Mouse (Mus musculus): ENCODE results near the gene Zfp710. TPM values are rescaled to one million over a fixed set of nuclear protein-coding genes. Genes with fewer than 3 reads are reported as not detected.
A peak's percentile ranks its signal among the peaks of the same experiment; 100 is the strongest.
"Not testable (repeated sequence)": the region's sequence is repeated elsewhere in the genome, so short reads cannot be mapped to it uniquely, and the experiment has no call there.

Gene Zfp710
- polyA plus RNA-seq (2016; fragmentation: Nextera tagmentation; extraction: Ambion mirVana), result 18.5 and 19.4 TPM in 2 replicates

DNA sequence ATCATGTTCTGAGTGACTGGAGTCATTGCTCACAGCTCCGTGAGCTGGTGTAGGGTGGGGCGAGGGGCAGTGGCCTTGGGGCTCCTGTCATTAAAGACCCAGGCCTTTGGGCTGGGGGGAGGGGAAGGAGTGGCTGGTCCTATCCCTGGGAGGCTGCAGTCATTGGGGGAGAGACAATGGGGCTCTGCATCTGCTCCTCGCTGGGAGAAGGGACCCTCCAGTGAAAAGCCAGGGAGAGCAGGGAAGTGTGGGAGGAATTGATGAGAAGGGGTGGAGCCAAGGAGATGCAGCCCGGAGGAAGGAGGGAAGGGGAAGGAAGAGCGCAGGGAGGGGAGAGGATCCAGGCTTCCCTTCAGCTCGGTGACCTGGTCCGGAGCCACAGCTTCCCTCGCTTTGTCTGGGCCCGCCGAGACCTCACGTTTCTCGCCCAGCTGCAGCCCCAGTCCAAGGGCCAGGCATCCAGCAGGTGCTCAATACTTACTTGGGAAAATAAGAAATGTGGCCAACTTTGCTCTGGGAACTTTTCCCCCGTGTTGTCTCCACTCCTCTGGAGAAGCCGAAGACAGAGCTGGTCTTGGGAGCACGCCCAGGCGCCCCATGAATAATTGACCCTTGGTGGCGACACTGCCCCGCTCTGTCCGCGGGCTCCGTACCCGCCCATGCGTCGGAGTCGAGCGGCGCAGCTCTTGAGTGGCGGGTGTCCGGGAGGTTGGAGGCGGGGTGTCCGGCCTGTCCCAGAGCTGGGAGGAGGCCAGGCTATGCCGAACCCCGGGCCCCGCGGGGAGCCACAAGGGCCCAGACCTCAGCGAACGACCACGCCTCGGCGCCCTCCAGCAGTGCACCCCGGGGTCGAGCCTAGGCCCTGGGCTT, at the start of gene Zfp710:
Gene Zfp710, plus strand, starts transcription at position 294 of the 870 bp plus-strand sequence.
- under 1% methylated on average over 42 of the region's 42 CpGs for WGBS
- ATAC-seq (ENCODE audit: insufficient number of reproducible peaks, insufficient read depth, low FRiP score, low TSS enrichment, low read depth), result peak; percentile 54
- H3K27me3 ChIP-seq, result no peaks in the 10 kb centered on the region
- H3K4me1 ChIP-seq (replicated peaks), result peaks cover 29% of the 10 kb centered on the region
- H3K36me3 ChIP-seq, result no peaks in the 10 kb centered on the region
- peak within 1 kb of the TSS; percentile 93 for H3K27ac ChIP-seq
- H3K4me2 ChIP-seq, result peak within 1 kb of the TSS; percentile 92
- peak within 1 kb of the TSS; percentile 83 for H3K4me3 ChIP-seq (replicated peaks)
- H3K9me3 ChIP-seq, result no peaks in the 10 kb centered on the region
- H3K9ac ChIP-seq (replicated peaks), result peak within 1 kb of the TSS; percentile 92

GRCm38 (mm10) chr7:79975316-79975715, 49.3 kb upstream of the Zfp710 start:
- Histone ChIP-seq H3K4me3 (replicated peaks) (no peak overlapping the region), H3K27ac (no peak overlapping the region), H3K4me2 (no peak overlapping the region), H3K27me3 (no peaks in the 10 kb centered on the region), H3K9ac (replicated peaks) (no peak overlapping the region), H3K36me3 (no peaks in the 10 kb centered on the region), H3K9me3 (no peaks in the 10 kb centered on the region), H3K4me1 (replicated peaks) (no peaks in the 10 kb centered on the region)
- 88% methylated on average over 2 of the region's 2 CpGs for WGBS
- no peak for ATAC-seq (ENCODE audit: insufficient number of reproducible peaks, insufficient read depth, low FRiP score, low TSS enrichment, low read depth)

DNA sequence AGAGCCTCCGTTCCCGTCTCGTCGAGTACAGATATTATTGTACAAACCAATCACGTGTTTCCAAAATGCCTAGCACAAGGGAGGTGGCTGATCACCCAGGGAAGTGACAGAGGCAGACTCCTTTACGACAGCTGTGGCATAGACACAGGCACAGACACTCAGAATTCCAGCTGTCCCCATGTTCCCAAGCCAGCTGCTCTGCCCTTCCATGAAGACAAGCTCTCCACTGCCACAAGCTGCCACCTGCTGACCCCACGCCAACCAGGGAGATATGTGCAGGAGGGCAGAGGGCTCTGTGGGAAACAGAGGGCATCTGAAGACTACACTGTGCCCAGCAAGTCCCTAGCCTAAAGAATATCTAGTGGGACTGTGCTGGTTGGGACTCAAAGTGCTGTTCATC, 37.9 kb upstream of the Zfp710 start:
- 82% methylated on average over 7 of the region's 7 CpGs for WGBS
- H3K4me3 ChIP-seq (replicated peaks), result no peak overlapping the region
- no peak for ATAC-seq (ENCODE audit: insufficient number of reproducible peaks, insufficient read depth, low FRiP score, low TSS enrichment, low read depth)

GRCm38 (mm10) chr7:79987745-79988144, 36.9 kb upstream of the Zfp710 start:
- WGBS, result 50% methylated on average over 3 of the region's 3 CpGs
- no peak overlapping the region for H3K4me2 ChIP-seq
- no peak overlapping the region for H3K27ac ChIP-seq

More for the DNA sequence above, 37.9 kb upstream of the Zfp710 start:
- no peaks in the 10 kb centered on the region for H3K9me3 ChIP-seq
- no peak overlapping the region for H3K9ac ChIP-seq (replicated peaks)
- no peak overlapping the region for H3K4me2 ChIP-seq
- H3K27me3 ChIP-seq, result no peaks in the 10 kb centered on the region
- no peaks in the 10 kb centered on the region for H3K36me3 ChIP-seq
- H3K4me1 ChIP-seq (replicated peaks), result no peaks in the 10 kb centered on the region
- no peak overlapping the region for H3K27ac ChIP-seq

GRCm38 (mm10) chr7:79988466-79988865, 36.1 kb upstream of the Zfp710 start:
- not testable (repeated sequence) for H3K9me3 ChIP-seq; H3K4me3 ChIP-seq (replicated peaks); H3K27ac ChIP-seq; ATAC-seq (ENCODE audit: insufficient number of reproducible peaks, insufficient read depth, low FRiP score, low TSS enrichment, low read depth); H3K9ac ChIP-seq (replicated peaks); H3K4me1 ChIP-seq (replicated peaks); H3K4me2 ChIP-seq; H3K27me3 ChIP-seq; H3K36me3 ChIP-seq
- WGBS, result 90% methylated on average over 1 of the region's 1 CpGs

More at GRCm38 (mm10) chr7:79987745-79988144, 36.9 kb upstream of the Zfp710 start:
- ATAC-seq (ENCODE audit: insufficient number of reproducible peaks, insufficient read depth, low FRiP score, low TSS enrichment, low read depth), result no peak
- Histone ChIP-seq H3K4me3 (replicated peaks) (no peak overlapping the region), H3K9ac (replicated peaks) (no peak overlapping the region), H3K36me3 (no peaks in the 10 kb centered on the region), H3K27me3 (no peaks in the 10 kb centered on the region), H3K9me3 (no peaks in the 10 kb centered on the region), H3K4me1 (replicated peaks) (no peaks in the 10 kb centered on the region)

- Histone ChIP-seq H3K4me3 (replicated peaks) (no peak overlapping the region), H3K4me1 (replicated peaks) (no peaks in the 10 kb centered on the region), H3K27me3 (no peaks in the 10 kb centered on the region), H3K4me2 (no peak overlapping the region), H3K9ac (replicated peaks) (no peak overlapping the region), H3K9me3 (no peaks in the 10 kb centered on the region), H3K27ac (no peak overlapping the region), H3K36me3 (no peaks in the 10 kb centered on the region)
- WGBS, result 30% methylated on average over 8 of the region's 8 CpGs
- no peak for ATAC-seq (ENCODE audit: insufficient number of reproducible peaks, insufficient read depth, low FRiP score, low TSS enrichment, low read depth)
Measured at GRCm38 (mm10) chr7:79994476-79994875, 30.1 kb upstream of the Zfp710 start.

DNA sequence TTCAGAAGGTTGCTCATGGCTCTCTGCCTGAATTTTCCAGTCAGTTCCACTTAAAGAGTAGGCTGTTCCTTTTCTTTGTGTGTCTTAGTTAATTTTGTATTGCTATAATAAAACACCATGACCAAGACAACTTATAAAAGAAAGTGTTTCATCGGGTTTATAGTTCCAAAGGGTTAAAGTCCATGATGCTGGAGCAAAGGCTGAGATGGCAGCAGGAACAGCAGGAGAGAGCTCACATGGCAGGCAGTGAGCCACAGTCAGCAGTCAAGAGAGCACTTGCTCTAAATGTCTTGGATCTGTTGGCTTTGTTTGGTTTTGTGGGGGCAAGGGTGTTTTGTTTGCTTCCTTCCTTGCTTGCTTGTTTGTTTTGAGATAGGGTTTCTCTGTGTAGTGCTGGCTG, 26.9 kb upstream of the Zfp710 start:
- no peaks in the 10 kb centered on the region for H3K4me1 ChIP-seq (replicated peaks)
- H3K9ac ChIP-seq (replicated peaks), result no peak overlapping the region
- WGBS, result 97% methylated on average over 1 of the region's 1 CpGs
- no peaks in the 10 kb centered on the region for H3K27me3 ChIP-seq
- no peaks in the 10 kb centered on the region for H3K36me3 ChIP-seq
- H3K4me3 ChIP-seq (replicated peaks), result no peak overlapping the region
- H3K9me3 ChIP-seq, result no peaks in the 10 kb centered on the region
- no peak for ATAC-seq (ENCODE audit: insufficient number of reproducible peaks, insufficient read depth, low FRiP score, low TSS enrichment, low read depth)
- no peak overlapping the region for H3K27ac ChIP-seq
- H3K4me2 ChIP-seq, result no peak overlapping the region

- no peak for ATAC-seq (ENCODE audit: insufficient number of reproducible peaks, insufficient read depth, low FRiP score, low TSS enrichment, low read depth)
- Histone ChIP-seq H3K4me3 (replicated peaks) (no peak overlapping the region), H3K27ac (no peak overlapping the region), H3K36me3 (no peaks in the 10 kb centered on the region), H3K4me1 (replicated peaks) (no peaks in the 10 kb centered on the region; the same call in 1 of the 2 replicates), H3K9me3 (no peaks in the 10 kb centered on the region), H3K9ac (replicated peaks) (no peak overlapping the region), H3K27me3 (no peaks in the 10 kb centered on the region), H3K4me2 (no peak overlapping the region)
- whole genome bisulfite sequencing, result 71% methylated on average over 11 of the region's 11 CpGs
Measured at GRCm38 (mm10) chr7:80002353-80003055, 22.1 kb upstream of the Zfp710 start.

- Histone ChIP-seq H3K4me2 (no peak overlapping the region), H3K4me1 (replicated peaks) (no peaks in the 10 kb centered on the region; the same call in 1 of the 2 replicates), H3K36me3 (no peaks in the 10 kb centered on the region), H3K4me3 (replicated peaks) (no peak overlapping the region), H3K27me3 (no peaks in the 10 kb centered on the region), H3K9me3 (no peaks in the 10 kb centered on the region), H3K27ac (no peak overlapping the region), H3K9ac (replicated peaks) (no peak overlapping the region; the same call in 1 of the 2 replicates)
- no peak for ATAC-seq (ENCODE audit: insufficient number of reproducible peaks, insufficient read depth, low FRiP score, low TSS enrichment, low read depth)
- WGBS, result 48% methylated on average over 19 of the region's 20 CpGs
Measured at GRCm38 (mm10) chr7:80004776-80005554, 19.6 kb upstream of the Zfp710 start.

DNA sequence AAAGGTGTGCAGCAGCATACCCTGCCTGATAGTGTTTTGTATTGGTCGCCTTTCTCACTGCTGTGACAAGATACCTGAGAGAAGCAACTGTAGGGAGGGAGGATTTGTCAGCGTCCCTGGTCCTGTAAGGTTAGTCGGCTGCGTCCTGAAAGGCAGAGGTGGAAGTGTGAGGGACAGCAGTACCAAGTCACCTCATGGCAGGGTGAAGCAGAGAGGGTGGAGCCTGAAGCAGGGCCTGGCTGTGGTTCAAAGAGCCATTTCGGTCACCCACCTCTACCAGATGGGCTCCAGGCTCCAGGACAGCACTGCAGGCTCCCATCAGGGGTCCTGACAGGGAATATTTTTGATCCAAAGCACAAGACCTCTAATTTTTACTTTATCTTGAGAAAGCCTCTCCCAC, 13.9 kb upstream of the Zfp710 start:
- WGBS, result 57% methylated on average over 5 of the region's 5 CpGs
- Histone ChIP-seq H3K9me3 (no peaks in the 10 kb centered on the region), H3K4me1 (replicated peaks) (no peaks in the 10 kb centered on the region), H3K36me3 (no peaks in the 10 kb centered on the region), H3K27me3 (no peaks in the 10 kb centered on the region), H3K4me2 (no peak overlapping the region), H3K27ac (no peak overlapping the region), H3K4me3 (replicated peaks) (no peak overlapping the region), H3K9ac (replicated peaks) (no peak overlapping the region)
- no peak for ATAC-seq (ENCODE audit: insufficient number of reproducible peaks, insufficient read depth, low FRiP score, low TSS enrichment, low read depth)

DNA sequence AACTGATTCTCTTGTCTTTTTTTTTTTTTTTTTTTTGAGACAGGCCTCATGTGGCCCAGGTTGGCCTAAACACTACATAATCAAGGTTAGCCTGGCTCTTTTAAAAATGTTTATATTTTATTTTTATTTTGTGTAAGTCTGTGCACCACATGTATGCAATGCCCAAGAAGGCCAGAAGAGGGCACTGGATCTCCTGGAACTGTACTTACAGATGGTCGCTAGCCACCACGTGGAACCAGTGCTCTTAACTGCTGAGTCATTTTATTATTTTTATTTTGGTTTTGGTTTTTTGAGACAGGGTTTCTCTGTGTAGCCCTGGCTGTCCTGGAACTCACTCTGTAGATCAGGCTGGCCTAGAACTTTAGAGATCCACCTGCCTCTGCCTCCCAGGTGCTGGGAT, 13.1 kb upstream of the Zfp710 start:
- Histone ChIP-seq H3K9ac (replicated peaks) (no peak overlapping the region), H3K4me3 (replicated peaks) (no peak overlapping the region)

More for the DNA sequence above, 13.1 kb upstream of the Zfp710 start:
- no peaks in the 10 kb centered on the region for H3K36me3 ChIP-seq
- 51% methylated on average over 2 of the region's 2 CpGs for WGBS
- H3K27ac ChIP-seq, result no peak overlapping the region
- no peak for ATAC-seq (ENCODE audit: insufficient number of reproducible peaks, insufficient read depth, low FRiP score, low TSS enrichment, low read depth)
- H3K9me3 ChIP-seq, result no peaks in the 10 kb centered on the region
- no peaks in the 10 kb centered on the region for H3K27me3 ChIP-seq
- no peaks in the 10 kb centered on the region for H3K4me1 ChIP-seq (replicated peaks)
- H3K4me2 ChIP-seq, result no peak overlapping the region

All from limb, embryonic 12.5 days (tissue).